Mouse (Mus musculus) CH12.LX (cell line): ENCODE results near the gene Mrps23.

ENCODE experiments used
- BHLHE40 ChIP-seq: IDR thresholded peaks from 2 replicates; pipeline ENCODE4 v1.6.1; 2011; ENCODE audit warnings: mild to moderate bottlenecking, low read depth, low read length, improper control_type of control experiment
- CTCF ChIP-seq, 2 experiments: IDR thresholded peaks in 1 of 2; conservative IDR thresholded peaks in 1 of 2; 2 replicates each; pipeline ENCODE4 v1.5.1; 2011 to 2012; ENCODE audit warnings: low read depth in 2 of 2, low read length in 2 of 2, improper control_type of control experiment in 1 of 2, inconsistent platforms in 1 of 2, mild to moderate bottlenecking in 1 of 2, moderate library complexity in 1 of 2
- EP300 ChIP-seq: IDR thresholded peaks from 2 replicates; pipeline ENCODE4 v1.6.1; 2011; ENCODE audit warnings: low read length, improper control_type of control experiment
- HCFC1 ChIP-seq: IDR thresholded peaks from 2 replicates; pipeline ENCODE4 v1.6.1; 2012; ENCODE audit warnings: low read depth, mild to moderate bottlenecking, inconsistent platforms, low read length, improper control_type of control experiment
- JUND ChIP-seq: conservative IDR thresholded peaks from 2 replicates; pipeline ENCODE4 v1.6.1; 2011; ENCODE audit warnings: low read depth, low read length, improper control_type of control experiment
- KAT2A ChIP-seq: IDR thresholded peaks from 2 replicates; pipeline ENCODE4 v1.6.1; 2012; ENCODE audit warnings: low read length, improper control_type of control experiment, inconsistent platforms; ENCODE audit not compliant: insufficient replicate concordance
- MAFK ChIP-seq: IDR thresholded peaks from 2 replicates; pipeline ENCODE4 v1.6.1; 2011; ENCODE audit warnings: low read length, improper control_type of control experiment; ENCODE audit not compliant: insufficient replicate concordance
- MEF2A ChIP-seq: IDR thresholded peaks from 2 replicates; pipeline ENCODE4 v1.6.1; 2014; ENCODE audit warnings: low read depth, mild to moderate bottlenecking, inconsistent platforms, low read length, improper control_type of control experiment, borderline replicate concordance
- POLR2A ChIP-seq: IDR thresholded peaks from 2 replicates; pipeline ENCODE4 v1.6.1; 2011; ENCODE audit warnings: low read depth, mild to moderate bottlenecking, improper control_type of control experiment, low read length
- SIN3A ChIP-seq: IDR thresholded peaks from 2 replicates; pipeline ENCODE4 v1.6.1; 2012; ENCODE audit warnings: low read length, improper control_type of control experiment, inconsistent platforms
- SMC3 ChIP-seq: IDR thresholded peaks from 2 replicates; pipeline ENCODE4 v1.6.1; 2011; ENCODE audit warnings: low read depth, low read length, improper control_type of control experiment
- TBP ChIP-seq: conservative IDR thresholded peaks from 2 replicates; pipeline ENCODE4 v1.6.1; 2011; ENCODE audit warnings: low read depth, low read length, improper control_type of control experiment
- ZC3H11A ChIP-seq: IDR thresholded peaks from 2 replicates; pipeline ENCODE4 v1.6.1; 2012; ENCODE audit warnings: low read depth, mild to moderate bottlenecking, inconsistent platforms, low read length, improper control_type of control experiment
- ZNF384 ChIP-seq: IDR thresholded peaks from 2 replicates; pipeline ENCODE4 v1.6.1; 2012; ENCODE audit warnings: low read depth, low read length, improper control_type of control experiment, inconsistent platforms

- TF ChIP-seq KAT2A (no peak), HCFC1 (no peak), MEF2A (no peak), TBP (no peak), BHLHE40 (no peak), EP300 (no peak), SMC3 (no peak), POLR2A (no peak), CTCF (conservative IDR thresholded peaks at IDR 0.05 in 1 of 2, IDR thresholded peaks at IDR 0.05 in 1 of 2; ENCODE audit: low read depth in 2 of 2, low read length in 2 of 2) (no peak), ZNF384 (no peak), SIN3A (no peak), JUND (no peak), MAFK (no peak), ZC3H11A (no peak)
These were observed 44.8 kb upstream of the Mrps23 start for GRCm38 (mm10) chr11:88159389-88159788.
